Mouse (Mus musculus): ENCODE results near the gene Tns3. TPM values are rescaled to one million over a fixed set of nuclear protein-coding genes. Genes with fewer than 3 reads are reported as not detected.
A peak's percentile ranks its signal among the peaks of the same experiment; 100 is the strongest.

Tns3 gene
- total RNA-seq, 2 experiments from 2014 or later: 10.9 to 12.1 TPM

GRCm38 (mm10) chr11:8586996-8587644, 77.2 kb downstream of the Tns3 start:
- intact Hi-C loops (cut with DNase I; ENCODE audit: low total_unique reads): no loop called here
- no peak for DNase-seq

GRCm38 (mm10) chr11:8586374-8586773, 78.0 kb downstream of the Tns3 start:
- no peak for DNase-seq
- intact Hi-C loops (cut with DNase I; ENCODE audit: low total_unique reads): no loop called here

- no peak for DNase-seq
- intact Hi-C loops (cut with DNase I; ENCODE audit: low total_unique reads): no loop called here
Observed at GRCm38 (mm10) chr11:8585686-8586085, 78.6 kb downstream of the Tns3 start.

GRCm38 (mm10) chr11:8584925-8585324, 79.4 kb downstream of the Tns3 start:
- no peak for DNase-seq
- intact Hi-C loops (cut with DNase I; ENCODE audit: low total_unique reads): no loop called here

GRCm38 (mm10) chr11:8584307-8584706, 80.0 kb downstream of the Tns3 start:
- no peak for DNase-seq
- intact Hi-C loops (cut with DNase I; ENCODE audit: low total_unique reads): no loop called here

GRCm38 (mm10) chr11:8583137-8583536, 81.2 kb downstream of the Tns3 start:
- DNase-seq: no peak
- intact Hi-C loops (cut with DNase I; ENCODE audit: low total_unique reads): no loop called here

- intact Hi-C loops (cut with DNase I; ENCODE audit: low total_unique reads): no loop called here
- no peak for DNase-seq
Observed at GRCm38 (mm10) chr11:8582101-8582920, 82.0 kb downstream of the Tns3 start.

- no peak for DNase-seq
- intact Hi-C loops (cut with DNase I; ENCODE audit: low total_unique reads): no loop called here
Observed at GRCm38 (mm10) chr11:8579789-8580188, 84.5 kb downstream of the Tns3 start.

GRCm38 (mm10) chr11:8575217-8576180, 88.8 kb downstream of the Tns3 start:
- intact Hi-C loops (cut with DNase I; ENCODE audit: low total_unique reads): no loop called here
- DNase-seq: no peak

GRCm38 (mm10) chr11:8574562-8574961, 89.8 kb downstream of the Tns3 start:
- intact Hi-C loops (cut with DNase I; ENCODE audit: low total_unique reads): no loop called here
- no peak for DNase-seq

GRCm38 (mm10) chr11:8572762-8573161, 91.6 kb downstream of the Tns3 start:
- DNase-seq: no peak
- intact Hi-C loops (cut with DNase I; ENCODE audit: low total_unique reads): no loop called here

GRCm38 (mm10) chr11:8569232-8570028, 94.9 kb downstream of the Tns3 start:
- intact Hi-C loops (cut with DNase I; ENCODE audit: low total_unique reads): no loop called here
- DNase-seq: no peak

GRCm38 (mm10) chr11:8568829-8569228, 95.5 kb downstream of the Tns3 start:
- intact Hi-C loops (cut with DNase I; ENCODE audit: low total_unique reads): no loop called here

GRCm38 (mm10) chr11:8566250-8566853, 98.0 kb downstream of the Tns3 start:
- intact Hi-C loops (cut with DNase I; ENCODE audit: low total_unique reads): no loop called here
- no peak for DNase-seq

More at GRCm38 (mm10) chr11:8568829-8569228, 95.5 kb downstream of the Tns3 start:
- DNase-seq: no peak

GRCm38 (mm10) chr11:8558761-8559282, 105.5 kb downstream of the Tns3 start:
- no peak for DNase-seq
- intact Hi-C loops (cut with DNase I; ENCODE audit: low total_unique reads): no loop called here

GRCm38 (mm10) chr11:8558258-8558657, 106.1 kb downstream of the Tns3 start:
- intact Hi-C loops (cut with DNase I; ENCODE audit: low total_unique reads): no loop called here
- DNase-seq: no peak

GRCm38 (mm10) chr11:8557006-8557405, 107.3 kb downstream of the Tns3 start:
- DNase-seq: peak; percentile 61
- intact Hi-C loops (cut with DNase I; ENCODE audit: low total_unique reads): no loop called here

GRCm38 (mm10) chr11:8551710-8552109, 112.6 kb downstream of the Tns3 start:
- no peak for DNase-seq
- intact Hi-C loops (cut with DNase I; ENCODE audit: low total_unique reads): no loop called here

Measured in gastrocnemius, postnatal 14 days (tissue).